In genomic region chr4:120825100-120825553, GRCm38 (mm10) we compare ENCODE assay signal across 8 mouse cellular contexts. TPM values are rescaled to one million over a fixed set of nuclear protein-coding genes. Genes with fewer than 3 reads are reported as not detected.
DNase-seq lines count a peak whose midpoint lies in the region; ATAC-seq lines count a peak whose summit lies in the region.

No protein-coding gene starts in this region.

- no peaks in the 10 kb centered on the region for H3K9me3 ChIP-seq in intestine, embryonic 14.5 days (ENCODE audit: control insufficient read depth, low read length)

- H3K4me2 ChIP-seq in intestine, embryonic 14.5 days (ENCODE audit: low read length) = peak overlapping the region; percentile 91

- DNase-seq in adrenal gland, adult 18-20 months (ENCODE audit: low spot score in 2 of 2) = peak; percentile 94 to 96
- DNase-seq in embryo, embryonic 10.5 days (ENCODE audit: low spot score) = peak; percentile 96
- peak; percentile 98 for DNase-seq in gastrocnemius, postnatal 14 days
- peak; percentile 95 for DNase-seq in intestine, embryonic 14.5 days (ENCODE audit: low spot score)
- DNase-seq in left cerebral cortex, postnatal 14 days (ENCODE audit: low spot score in 2 of 2) = peak; percentile 96
- peak; percentile 96 for DNase-seq in right cerebral cortex, postnatal 14 days
- peak; percentile 92 for DNase-seq in urinary bladder, postnatal 25 days (ENCODE audit: low spot score)

- no peaks in the 10 kb centered on the region for H3K27me3 ChIP-seq in intestine, embryonic 14.5 days (replicated peaks; ENCODE audit: control insufficient read depth, insufficient read depth, low read length)

- peak overlapping the region; percentile 100 for H3K9ac ChIP-seq in intestine, embryonic 14.5 days (ENCODE audit: low read length)

- no peaks in the 10 kb centered on the region for H3K36me3 ChIP-seq in intestine, embryonic 14.5 days (ENCODE audit: control insufficient read depth, insufficient read depth, low read length)

- intact Hi-C loops in gastrocnemius, postnatal 14 days (cut with DNase I; ENCODE audit: low total_unique reads) = no loop called here
- intact Hi-C loops in left cerebral cortex, postnatal 14 days (cut with DNase I) = no loop called here

- under 1% methylated on average over 45 of the region's 53 CpGs for WGBS in intestine, embryonic 14.5 days

- H3K4me3 ChIP-seq in intestine, embryonic 14.5 days (ENCODE audit: low read depth, low read length) = peak overlapping the region; percentile 84

- H3K27ac ChIP-seq in intestine, embryonic 14.5 days (ENCODE audit: low read depth) = peak overlapping the region; percentile 100

- peak; percentile 95 for ATAC-seq in intestine, embryonic 14.5 days (replicated peaks; ENCODE audit: low FRiP score, low TSS enrichment, low read depth)
- ATAC-seq in megakaryocyte-erythroid progenitor cell, adult 5-6 weeks (replicated peaks; ENCODE audit: low FRiP score, low TSS enrichment, poor library complexity, severe bottlenecking) = peak; percentile 91

- H3K4me1 ChIP-seq in intestine, embryonic 14.5 days (replicated peaks; ENCODE audit: control insufficient read depth, insufficient read depth, low read length) = peaks cover 10% of the 10 kb centered on the region

RNA-seq across cellular contexts. Expression of gene Nfyc, which starts 6.2 kb away (rescaled TPM):
- total RNA-seq in adrenal gland, adult 18-20 months (2021) = 10 to 100 TPM; 53.9 to 57.2 TPM
- 10 to 100 TPM; 43.7 to 44.3 TPM for total RNA-seq in gastrocnemius, postnatal 14 days (2021)
- 101 and 109 TPM in 2 replicates for polyA plus RNA-seq in intestine, embryonic 14.5 days (2014; fragmentation: Nextera tagmentation; extraction: Ambion mirVana)
- 10 to 100 TPM; 48.3 to 50.1 TPM for total RNA-seq in left cerebral cortex, postnatal 14 days (2021)
- total RNA-seq in megakaryocyte-erythroid progenitor cell, adult 5-6 weeks (2014; fragmentation: Nextera tagmentation) = 66.1 and 69.9 TPM in 2 replicates
- total RNA-seq in megakaryocyte-erythroid progenitor cell, adult 5-6 weeks (2017) = 39.0 and 74.5 TPM in 2 replicates

RNA-seq across cellular contexts. Expression of gene Rims3, which starts 29.5 kb away (rescaled TPM):
- total RNA-seq in adrenal gland, adult 18-20 months (2021) = 1 to 10 TPM; 9.2 to 10.0 TPM
- under 1 TPM in 1 of 2 experiments, not detected in 1; 0.06 TPM for total RNA-seq in gastrocnemius, postnatal 14 days (2021)
- 2.2 and 2.5 TPM in 2 replicates for polyA plus RNA-seq in intestine, embryonic 14.5 days (2014; fragmentation: Nextera tagmentation; extraction: Ambion mirVana)
- 10 to 100 TPM; 40.9 to 49.1 TPM for total RNA-seq in left cerebral cortex, postnatal 14 days (2021)
- not detected in 2 replicates for total RNA-seq in megakaryocyte-erythroid progenitor cell, adult 5-6 weeks (2014; fragmentation: Nextera tagmentation)
- not detected in 2 replicates for total RNA-seq in megakaryocyte-erythroid progenitor cell, adult 5-6 weeks (2017)

Comparison
In these comparisons a context has a peak if more than half of its experiments do, and no peak if none do; other contexts are left out.
1. Peak in every context shown above with its lines: DNase-seq, ATAC-seq, H3K4me3 ChIP-seq and H3K27ac ChIP-seq.
2. RNA of gene Rims3, which starts 29.5 kb away (total RNA-seq): 40.9 to 49.1 TPM in left cerebral cortex, postnatal 14 days and 9.2 to 10.0 TPM in adrenal gland, adult 18-20 months; not detected in megakaryocyte-erythroid progenitor cell, adult 5-6 weeks and 0.06 TPM in gastrocnemius, postnatal 14 days; every median in the first group is over 4 times any median in the second.